Mouse (Mus musculus) left cerebral cortex, adult 2 months (tissue): ENCODE measurements around the gene Dstyk. TPM values are rescaled to one million over a fixed set of nuclear protein-coding genes. Genes with fewer than 3 reads are reported as not detected.

Experiments
- DNase-seq, 2 experiments: peaks; one replicate each; pipeline ENCODE4 v3.0.0; 2021 to 2022; ENCODE audit warnings: low spot score in 2 of 2, mixed read lengths in 1 of 2; ENCODE audit errors: extremely low spot score in 1 of 2
- H3K27ac ChIP-seq: fragments of 200-600 bp; 2 replicates; pipeline ENCODE4 v1.8.1; 2022
- H3K4me3 ChIP-seq: fragments of 200-600 bp; 2 replicates; pipeline ENCODE4 v1.8.1; 2022
- CTCF ChIP-seq: fragments of 200-600 bp; IDR thresholded peaks from 2 replicates; pipeline ENCODE4 v1.8.1; 2022; ENCODE audit warnings: antibody characterized with exemption, mild to moderate bottlenecking, moderate library complexity
- intact Hi-C: fragments of 180-260 bp; cut with DNase I; formaldehyde crosslinking; loops from one replicate; pipeline ENCODE4 v1.15.1; 2025
- total RNA-seq, 2 experiments: library from RNA; stranded (reverse); gene quantifications; 2 replicates each; pipeline ENCODE4 v1.2.3; 2021

Dstyk gene
- total RNA-seq, 2 experiments from 2014 or later: 44.9 to 45.5 TPM

- Histone ChIP-seq H3K27ac (peak overlapping the region; percentile 87), H3K4me3 (peak overlapping the region; percentile 80)
- peak in 1 of 2 experiments; percentile 70 for DNase-seq
- peak; percentile 55 for TF ChIP-seq CTCF
- intact Hi-C loops: loop anchor here (1.0 to 2.0 kb wide), 2 partner anchors 13 to 23 kb away; no protein-coding TSS in a partner anchor
These were observed 27.3 kb upstream of the Dstyk start for GRCm38 (mm10) chr1:132389886-132390585.

GRCm38 (mm10) chr1:132390691-132391579 is 26.4 kb upstream of the Dstyk start, which contains the start of gene Tmcc2:
TSS of gene Tmcc2 (minus strand) at chr1:132391281.
- DNase-seq: no peak
- TF ChIP-seq CTCF: no peak
- intact Hi-C loops: loop anchor here (1.0 to 2.0 kb wide), 3 partner anchors 14 to 26 kb away; partner anchors contain the start of gene Dstyk
- Histone ChIP-seq H3K27ac (peak within 1 kb of the TSS; percentile 87), H3K4me3 (peak within 1 kb of the TSS; percentile 80)

GRCm38 (mm10) chr1:132391580-132392022 is 25.8 kb upstream of the Dstyk start:
- Histone ChIP-seq H3K4me3 (peak overlapping the region; percentile 80), H3K27ac (peak overlapping the region; percentile 87)
- intact Hi-C loops: loop anchor here (1.0 to 2.0 kb wide), 2 partner anchors 15 to 26 kb away; partner anchors contain the start of gene Dstyk
- peak; percentile 79 to 81 for DNase-seq
- no peak for TF ChIP-seq CTCF

GRCm38 (mm10) chr1:132392872-132393271 is 24.5 kb upstream of the Dstyk start:
- intact Hi-C loops: no loop called here
- H3K27ac ChIP-seq: no peak overlapping the region
- no peak for TF ChIP-seq CTCF
- no peak overlapping the region for H3K4me3 ChIP-seq
- DNase-seq: no peak

- no peak overlapping the region for H3K27ac ChIP-seq
- intact Hi-C loops: no loop called here
- no peak for TF ChIP-seq CTCF
- no peak overlapping the region for H3K4me3 ChIP-seq
- DNase-seq: no peak
These were observed 20.6 kb upstream of the Dstyk start for GRCm38 (mm10) chr1:132396705-132397104.

GRCm38 (mm10) chr1:132400538-132400937 is 16.8 kb upstream of the Dstyk start:
- Histone ChIP-seq H3K4me3 (no peak overlapping the region), H3K27ac (no peak overlapping the region)
- no peak for DNase-seq
- intact Hi-C loops: no loop called here
- TF ChIP-seq CTCF: no peak

GRCm38 (mm10) chr1:132401843-132402242 is 15.5 kb upstream of the Dstyk start:
- intact Hi-C loops: no loop called here
- TF ChIP-seq CTCF: no peak
- no peak for DNase-seq

GRCm38 (mm10) chr1:132410657-132411056 is 6.7 kb upstream of the Dstyk start:
- no peak overlapping the region for H3K27ac ChIP-seq
- DNase-seq: no peak
- intact Hi-C loops: no loop called here

More at GRCm38 (mm10) chr1:132401843-132402242, 15.5 kb upstream of the Dstyk start:
- H3K4me3 ChIP-seq: no peak overlapping the region
- no peak overlapping the region for H3K27ac ChIP-seq

GRCm38 (mm10) chr1:132416244-132416942 is 962 bp upstream of the Dstyk start:
- no peak for TF ChIP-seq CTCF
- no peak for DNase-seq
- no peak overlapping the region for H3K4me3 ChIP-seq
- no peak overlapping the region; the same call in 1 of the 2 replicates for H3K27ac ChIP-seq
- intact Hi-C loops: loop anchor here (2.0 kb wide), 1 partner anchor 50 kb away; no protein-coding TSS in a partner anchor

More at GRCm38 (mm10) chr1:132410657-132411056, 6.7 kb upstream of the Dstyk start:
- no peak for TF ChIP-seq CTCF
- H3K4me3 ChIP-seq: no peak overlapping the region

GRCm38 (mm10) chr1:132416943-132417290 is 438 bp upstream of the Dstyk start:
- peak overlapping the region; percentile 95 for H3K27ac ChIP-seq
- peak overlapping the region; percentile 95 for H3K4me3 ChIP-seq
- no peak for DNase-seq
- intact Hi-C loops: loop anchor here (1.0 to 2.0 kb wide), 2 partner anchors 26 to 50 kb away; partner anchors contain the start of gene Tmcc2
- TF ChIP-seq CTCF: no peak

GRCm38 (mm10) chr1:132420206-132420605 is 2.9 kb downstream of the Dstyk start:
- H3K27ac ChIP-seq: no peak overlapping the region
- TF ChIP-seq CTCF: no peak
- no peak overlapping the region for H3K4me3 ChIP-seq
- intact Hi-C loops: no loop called here
- DNase-seq: no peak
